Mouse (Mus musculus): ENCODE measurements around the gene Ddx19b.
"Not testable (repeated sequence)": the region's sequence is repeated elsewhere in the genome, so short reads cannot be mapped to it uniquely, and the experiment has no call there.

Gene Ddx19b

DNA sequence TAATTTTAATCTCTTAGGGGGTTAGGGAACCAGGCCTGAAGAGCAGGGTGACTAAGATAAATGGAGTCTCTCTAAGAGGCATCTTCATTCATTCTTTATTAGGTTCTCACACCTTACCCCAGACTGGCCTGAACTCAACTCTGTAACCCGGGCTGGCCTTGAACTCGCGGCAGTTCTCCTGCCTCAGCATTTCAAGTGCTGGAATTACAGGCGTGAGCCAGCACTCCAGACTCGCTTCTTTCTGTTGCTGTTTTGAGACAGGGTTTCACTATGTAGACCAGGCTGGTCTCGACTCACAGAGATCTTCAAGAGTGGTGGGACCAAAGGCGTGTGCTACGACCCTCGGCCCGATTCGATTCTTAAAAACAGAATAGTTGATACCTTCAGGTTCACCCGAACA is 2.7 kb upstream of the Ddx19b start:
- no peak for DNase-seq (ENCODE audit: low spot score in 2 of 2)

DNA sequence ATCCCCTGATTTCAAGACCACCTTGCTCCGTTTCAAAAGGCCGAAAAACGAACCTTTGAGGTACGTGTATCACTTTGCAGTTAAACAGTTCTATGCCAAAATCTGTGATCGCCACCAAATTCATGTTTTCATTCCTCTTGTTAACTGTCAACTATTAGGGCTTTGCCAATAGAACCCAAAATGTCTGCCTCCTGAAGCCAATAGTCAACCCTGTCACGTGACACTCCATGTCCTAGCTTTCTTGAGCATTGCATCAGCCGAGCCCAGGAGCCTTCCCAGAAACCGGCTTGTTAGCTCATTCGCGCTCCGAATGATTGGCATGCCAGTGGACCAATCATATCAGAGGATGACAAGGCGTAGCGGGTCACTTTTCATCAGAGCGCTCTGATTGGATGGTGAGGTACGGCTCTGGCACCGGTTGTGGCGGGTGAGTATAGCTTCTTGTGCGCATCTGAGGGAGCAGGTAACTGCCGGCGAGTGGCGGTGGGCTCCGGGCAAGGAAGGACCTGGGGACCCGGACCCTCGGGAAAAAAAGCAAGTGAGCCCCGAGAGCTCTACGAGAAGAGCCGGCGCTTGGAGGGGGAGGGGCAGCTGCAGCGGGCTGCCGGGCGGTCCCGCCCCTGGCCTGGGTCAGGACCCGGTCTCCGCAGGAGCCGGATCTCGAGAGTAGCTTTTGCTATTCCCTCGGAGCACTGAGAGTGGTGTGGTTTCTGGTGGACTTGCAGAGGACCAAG is 2.1 kb upstream of the Ddx19b start:
- peak; percentile 97 for DNase-seq (ENCODE audit: low spot score in 2 of 2)

DNA sequence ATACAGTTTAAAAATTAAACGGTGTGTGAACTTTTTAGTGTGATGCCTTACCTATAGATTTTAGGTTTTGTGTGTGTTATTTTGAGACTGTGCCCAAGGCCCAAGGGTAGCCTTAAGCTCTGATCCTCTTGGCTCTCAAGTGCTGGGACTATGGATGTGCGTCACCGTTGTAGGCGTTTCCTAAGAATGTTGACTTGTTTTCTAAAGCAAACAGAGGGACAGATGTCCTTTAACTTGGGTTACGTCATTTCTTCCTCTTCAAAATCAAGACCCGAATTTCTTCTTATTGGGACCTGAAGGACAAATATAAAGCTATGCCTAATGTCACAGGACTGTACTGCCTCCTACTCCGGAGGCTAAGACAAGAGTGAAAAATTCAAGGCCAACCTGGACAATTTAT is 1.4 kb upstream of the Ddx19b start, which contains the start of gene Aars:
Aars (plus strand) TSS at position 229 of the 400 bp plus-strand sequence.
- no peak for DNase-seq (ENCODE audit: low spot score in 2 of 2)

DNA sequence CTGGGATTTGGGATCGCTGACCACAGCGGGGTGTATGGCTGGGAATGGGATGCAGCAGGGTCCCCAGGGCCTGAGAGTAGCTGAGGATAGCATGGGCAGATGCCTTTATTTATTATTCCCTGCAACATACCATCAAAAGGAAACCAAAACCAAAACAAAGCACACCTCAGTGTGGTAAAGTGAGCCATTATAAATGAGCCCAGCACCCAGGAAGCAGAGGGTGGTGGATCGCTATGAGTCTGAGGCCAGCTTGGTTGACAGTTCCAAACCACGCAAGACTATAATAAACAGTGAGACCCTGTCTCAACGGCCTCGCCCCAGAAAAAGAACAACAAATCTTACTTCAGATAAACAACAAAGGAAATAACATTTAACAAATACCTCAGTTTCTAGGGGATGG is 1.5 kb downstream of the Ddx19b start:
- DNase-seq (ENCODE audit: low spot score in 2 of 2) = peak; percentile 17 to 34

DNA sequence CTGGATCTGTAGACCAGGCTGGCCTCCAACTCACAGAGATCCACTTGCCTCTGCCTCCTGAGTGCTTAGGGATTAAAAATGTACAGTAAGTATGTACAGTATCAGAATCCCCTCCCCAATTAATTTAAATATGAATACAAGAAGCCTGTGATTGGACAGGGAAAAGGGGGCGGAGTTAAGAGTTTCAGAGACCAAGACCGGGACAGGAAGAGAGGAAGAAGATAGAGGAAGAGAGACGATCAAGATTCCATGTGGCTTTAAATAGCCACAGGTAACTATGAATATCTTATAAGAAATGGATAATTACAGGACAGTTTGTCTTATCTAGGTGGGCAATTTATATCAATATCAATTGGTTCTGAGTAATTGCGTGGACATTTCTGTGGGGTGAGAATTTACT is 2.0 kb downstream of the Ddx19b start:
- no peak for DNase-seq (ENCODE audit: low spot score in 2 of 2)

DNA sequence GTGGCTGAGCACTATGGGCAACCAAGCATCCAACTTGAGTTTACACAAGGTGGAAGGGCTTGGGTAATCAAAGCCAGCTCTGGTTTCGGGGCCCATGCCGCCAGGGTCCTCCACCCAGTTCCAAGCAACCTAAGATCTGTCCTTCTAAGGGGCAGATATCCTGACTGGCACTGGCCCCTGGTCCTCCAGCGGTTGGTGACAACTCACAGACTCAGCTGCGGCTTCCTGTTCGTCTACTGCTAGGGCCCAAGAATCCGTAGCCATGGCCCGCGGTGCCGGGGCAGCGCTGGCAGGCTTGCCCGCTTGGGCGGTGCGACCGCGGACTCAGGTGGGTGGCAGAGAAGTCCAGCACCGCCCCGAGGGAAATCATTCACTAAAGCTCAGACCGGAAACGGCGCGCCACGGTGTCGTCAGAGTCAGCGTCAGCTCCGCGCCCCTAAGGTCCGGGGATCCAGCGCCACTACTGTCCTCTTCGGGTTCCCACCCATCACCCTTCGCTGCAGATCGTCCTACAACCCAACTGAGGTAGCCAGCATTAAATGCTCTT is 4.1 kb downstream of the Ddx19b start:
- peak; percentile 85 to 89 for DNase-seq (ENCODE audit: low spot score in 2 of 2)

DNA sequence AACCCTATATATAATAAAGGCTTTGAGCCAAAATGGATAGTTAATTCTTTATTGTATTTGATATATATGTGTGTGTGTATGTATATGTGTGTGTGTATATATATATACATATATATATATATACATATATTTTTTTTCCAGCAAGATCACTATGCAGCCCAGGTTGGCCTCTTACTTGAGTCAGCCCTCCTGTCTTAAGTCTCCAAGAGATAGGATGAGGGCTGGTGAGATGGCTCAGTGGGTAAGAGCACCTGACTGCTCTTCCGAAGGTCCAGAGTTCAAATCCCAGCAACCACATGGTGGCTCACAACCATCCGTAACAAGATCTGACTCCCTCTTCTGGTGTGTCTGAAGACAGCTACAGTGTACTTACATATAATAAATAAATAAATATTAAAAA is 4.9 kb downstream of the Ddx19b start:
- not testable (repeated sequence) for DNase-seq (ENCODE audit: low spot score in 2 of 2)

DNA sequence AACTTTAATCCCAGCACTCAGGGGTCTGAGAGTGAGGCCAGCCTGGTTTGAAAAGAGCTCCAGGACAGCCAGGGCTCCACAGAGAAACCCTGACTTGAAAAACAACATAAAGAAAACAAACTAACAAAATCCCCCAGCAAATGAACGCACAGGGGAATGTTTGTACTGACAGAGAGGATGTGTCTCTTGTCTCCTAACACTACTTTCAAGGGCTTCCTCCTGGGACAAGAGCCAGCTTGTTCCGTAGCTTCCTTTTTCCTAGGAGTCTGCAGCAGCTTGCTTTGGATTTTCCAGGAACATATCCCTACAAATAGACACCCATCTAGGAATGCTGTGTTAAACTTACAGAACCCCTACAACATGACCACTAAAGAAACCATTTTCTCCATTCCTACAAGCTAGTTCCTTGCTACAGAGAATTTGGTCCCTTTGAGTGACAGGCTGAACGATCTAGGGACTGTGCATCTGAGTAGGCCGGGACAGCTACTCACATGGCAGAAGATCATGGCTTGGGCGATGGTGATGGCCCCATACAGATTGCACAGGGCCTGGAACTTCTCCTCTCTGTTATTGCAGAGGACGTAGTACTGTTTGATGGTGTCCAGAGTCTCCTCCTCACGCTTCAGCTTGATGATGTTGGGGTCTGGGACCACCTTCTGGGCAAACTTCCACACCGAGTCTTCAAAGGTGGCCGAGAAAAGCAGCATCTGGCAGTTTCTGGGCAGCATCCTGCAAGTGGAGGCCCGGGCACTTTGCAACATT is 21.1 kb downstream of the Ddx19b start:
- DNase-seq (ENCODE audit: low spot score in 2 of 2) = not testable (repeated sequence)

DNA sequence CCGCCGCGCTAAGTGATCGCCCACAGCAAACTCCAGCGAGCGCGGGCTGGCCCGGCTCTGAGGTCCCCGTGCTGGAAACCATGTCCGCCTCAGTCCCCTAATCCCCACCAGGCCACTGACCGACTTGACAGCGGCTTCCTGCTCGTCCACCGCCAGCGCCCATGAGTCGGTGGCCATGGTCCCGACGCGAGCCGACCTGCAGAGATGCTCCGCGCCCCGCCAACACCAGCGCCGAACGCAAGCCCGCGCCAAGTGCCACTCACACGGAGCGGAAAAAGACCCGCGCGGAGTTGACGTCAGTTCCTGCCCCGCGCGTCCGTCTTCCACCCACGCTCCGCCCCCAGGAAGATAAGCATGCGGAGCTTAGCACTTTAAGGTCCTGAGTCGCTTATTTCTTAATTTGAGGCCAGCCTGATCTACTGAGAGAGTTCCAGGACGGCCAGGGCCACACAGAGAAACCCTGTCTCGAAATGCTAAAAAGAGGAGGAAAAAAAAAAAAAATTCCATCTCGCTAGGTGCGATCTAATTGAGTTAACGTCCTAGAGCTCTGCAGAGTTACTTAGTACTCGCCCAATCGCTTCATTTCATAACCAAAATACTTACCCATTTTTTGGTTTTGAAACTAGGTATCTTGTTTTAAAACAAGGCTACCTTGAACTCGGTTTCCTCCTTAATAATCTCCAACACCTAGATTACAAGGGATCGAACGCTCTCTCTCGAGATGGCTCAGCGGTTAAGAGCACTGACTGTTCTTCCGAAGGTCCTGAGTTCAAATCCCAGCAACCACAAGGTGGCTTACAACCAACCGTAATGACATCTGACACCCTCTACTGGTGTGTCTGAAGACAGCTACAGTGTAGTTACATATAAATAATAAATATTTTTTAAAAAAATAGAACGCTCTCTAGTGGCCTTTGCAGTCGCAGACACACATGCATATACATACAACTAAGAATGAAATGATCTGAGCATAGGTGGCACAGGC is 33.7 kb downstream of the Ddx19b start, which contains the start of gene Ddx19a:
Ddx19a (minus strand) TSS at position 254 of the 985 bp plus-strand sequence.
- DNase-seq (ENCODE audit: low spot score in 2 of 2) = peak; percentile 73 to 84

DNA sequence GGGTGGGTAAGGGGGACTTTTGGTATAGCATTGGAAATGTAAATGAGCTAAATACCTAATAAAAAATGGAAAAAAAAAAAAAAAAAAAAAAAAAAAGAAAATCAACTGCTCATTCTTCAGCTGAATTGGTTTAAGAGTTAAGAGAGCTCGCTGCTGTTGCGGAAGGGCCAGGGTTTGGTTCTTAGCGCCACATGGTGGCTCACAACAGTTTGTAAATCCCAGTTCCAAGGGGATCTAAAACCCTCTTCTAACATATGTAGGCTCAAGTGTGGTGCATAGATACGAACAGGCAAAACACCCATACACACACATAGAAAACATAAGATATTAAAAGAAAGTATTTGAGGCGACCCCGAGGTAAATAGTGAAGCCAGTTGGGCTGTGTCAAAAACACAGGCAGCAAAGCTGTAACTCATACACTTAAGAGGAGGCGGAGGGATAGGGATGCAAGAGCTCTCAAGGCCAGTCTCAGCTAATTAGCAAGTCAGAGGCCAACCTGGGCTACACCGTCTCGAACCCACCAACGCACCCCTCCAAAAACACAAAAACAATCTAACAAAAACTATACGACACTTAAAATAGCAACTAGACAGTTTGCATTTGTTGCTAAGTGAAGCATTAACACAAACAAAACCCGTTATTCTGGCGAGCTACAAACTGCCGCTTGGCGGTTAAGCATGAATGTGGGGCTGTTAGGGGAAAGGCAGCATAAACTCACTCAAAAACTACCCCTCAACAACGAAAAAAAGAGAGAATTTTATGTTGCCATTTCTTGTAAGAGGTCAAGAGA is 34.7 kb downstream of the Ddx19b start:
- DNase-seq (ENCODE audit: low spot score in 2 of 2) = no peak

DNA sequence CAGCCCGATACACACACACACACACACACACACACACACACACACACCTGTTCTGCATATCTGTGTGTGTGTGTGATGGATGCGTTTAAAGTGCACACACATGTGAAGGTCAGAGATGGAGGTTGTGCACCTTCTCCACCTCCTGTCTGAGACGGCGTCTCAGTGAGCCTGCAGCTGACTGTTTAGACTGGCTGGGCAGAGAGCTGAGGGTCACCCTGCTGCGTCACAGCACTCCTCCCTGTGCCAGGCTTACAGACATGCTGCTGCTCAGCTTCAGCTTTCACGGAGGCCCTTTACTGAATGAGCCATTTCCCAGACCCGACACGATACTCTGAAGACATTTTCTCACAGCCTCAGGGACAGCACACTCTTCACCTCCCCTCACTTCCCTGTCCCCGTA is 41.5 kb downstream of the Ddx19b start:
- no peak for DNase-seq (ENCODE audit: low spot score in 2 of 2)

DNA sequence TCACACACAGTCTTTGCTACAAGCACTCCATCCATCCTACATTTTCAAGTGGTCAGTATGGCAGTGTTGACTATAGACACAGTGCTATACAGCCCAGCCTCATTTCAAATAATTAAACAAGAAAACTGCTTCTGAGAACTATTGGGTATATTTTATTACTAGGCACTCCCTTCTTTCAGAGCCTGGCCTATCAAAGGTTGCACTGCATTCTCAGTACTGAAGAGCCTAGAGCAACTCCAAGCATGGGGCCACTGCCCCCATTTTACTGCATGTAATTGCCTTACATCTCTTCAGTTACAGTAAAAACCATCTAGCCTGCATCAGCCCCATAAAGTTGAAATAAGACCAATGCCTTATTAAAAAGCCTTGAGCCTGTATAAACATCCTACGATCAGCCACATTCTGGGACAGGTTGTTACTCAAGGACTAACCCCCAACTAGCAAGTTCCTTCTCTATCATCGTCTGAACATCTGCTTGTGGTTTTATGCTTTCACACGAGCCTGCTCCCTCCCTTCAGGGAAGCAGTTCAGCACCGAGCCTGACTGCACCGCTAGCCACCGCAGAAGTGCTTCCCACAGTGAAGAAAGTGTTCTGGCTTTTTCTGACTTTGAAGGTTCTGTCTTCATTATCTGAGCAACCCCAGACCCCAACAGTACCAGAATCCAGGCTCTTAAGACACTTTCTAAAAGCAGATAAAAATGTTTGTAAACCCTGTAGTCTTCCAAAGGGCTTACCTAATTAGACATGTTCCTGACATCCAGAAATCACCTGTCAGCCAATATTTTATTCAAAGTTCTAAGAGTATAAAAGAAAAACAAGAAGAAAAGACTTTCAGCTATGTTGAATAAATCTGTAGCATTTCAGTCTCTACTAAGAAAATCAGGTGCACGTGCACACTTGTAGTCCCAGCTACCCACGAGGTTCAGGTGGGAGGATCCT is 43.5 kb downstream of the Ddx19b start:
- DNase-seq (ENCODE audit: low spot score in 2 of 2) = peak in 1 of 2 experiments; percentile 8

DNA sequence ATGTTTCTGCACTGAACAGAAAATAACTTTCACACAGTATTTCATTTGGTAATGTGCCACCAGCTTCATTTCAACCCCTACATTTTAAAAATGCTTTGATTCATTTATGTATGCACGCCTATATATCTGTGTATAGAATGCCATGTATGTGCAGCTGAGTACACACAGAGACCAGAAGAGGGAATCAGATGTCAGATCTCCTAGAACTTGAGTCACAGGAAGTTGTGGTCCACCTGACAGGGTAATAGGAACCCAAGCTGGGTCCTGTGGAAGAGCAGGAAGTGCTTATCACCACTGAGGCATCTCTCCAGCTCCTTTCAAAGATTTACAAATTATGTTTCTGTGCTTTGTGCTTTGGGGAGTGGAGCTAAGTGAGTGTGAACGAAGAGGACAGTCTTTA is 50.2 kb downstream of the Ddx19b start:
- DNase-seq (ENCODE audit: low spot score in 2 of 2) = no peak

DNA sequence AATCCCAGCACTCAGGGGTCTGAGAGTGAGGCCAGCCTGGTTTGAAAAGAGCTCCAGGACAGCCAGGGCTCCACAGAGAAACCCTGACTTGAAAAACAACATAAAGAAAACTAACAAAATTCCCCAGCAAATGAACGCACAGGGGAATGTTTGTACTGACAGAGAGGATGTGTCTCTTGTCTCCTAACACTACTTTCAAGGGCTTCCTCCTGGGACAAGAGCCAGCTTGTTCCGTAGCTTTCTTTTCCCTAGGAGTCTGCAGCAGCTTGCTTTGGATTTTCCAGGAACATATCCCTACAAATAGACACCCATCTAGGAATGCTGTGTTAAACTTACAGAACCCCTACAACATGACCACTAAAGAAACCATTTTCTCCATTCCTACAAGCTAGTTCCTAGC is 53.6 kb downstream of the Ddx19b start:
- DNase-seq (ENCODE audit: low spot score in 2 of 2) = not testable (repeated sequence)

DNA sequence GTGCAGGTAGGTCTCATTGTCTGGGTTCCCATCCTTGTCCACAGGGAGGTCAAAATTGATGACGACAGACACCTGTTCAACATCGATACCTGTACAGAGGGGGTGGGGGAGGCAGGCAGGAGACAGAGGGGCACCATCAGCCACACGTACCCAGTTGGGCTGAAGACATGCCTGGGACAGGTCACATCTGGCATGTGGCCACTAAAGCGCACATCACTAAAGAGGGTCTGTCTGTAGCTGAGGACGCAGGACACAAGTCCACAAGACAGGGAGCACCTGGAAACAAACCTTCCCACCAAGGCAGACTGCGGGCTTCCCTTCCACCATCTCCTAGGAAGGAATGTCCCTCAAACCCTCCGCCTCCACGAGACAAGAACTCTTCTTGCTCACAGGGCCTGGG is 55.0 kb downstream of the Ddx19b start:
- not testable (repeated sequence) for DNase-seq (ENCODE audit: low spot score in 2 of 2)

DNA sequence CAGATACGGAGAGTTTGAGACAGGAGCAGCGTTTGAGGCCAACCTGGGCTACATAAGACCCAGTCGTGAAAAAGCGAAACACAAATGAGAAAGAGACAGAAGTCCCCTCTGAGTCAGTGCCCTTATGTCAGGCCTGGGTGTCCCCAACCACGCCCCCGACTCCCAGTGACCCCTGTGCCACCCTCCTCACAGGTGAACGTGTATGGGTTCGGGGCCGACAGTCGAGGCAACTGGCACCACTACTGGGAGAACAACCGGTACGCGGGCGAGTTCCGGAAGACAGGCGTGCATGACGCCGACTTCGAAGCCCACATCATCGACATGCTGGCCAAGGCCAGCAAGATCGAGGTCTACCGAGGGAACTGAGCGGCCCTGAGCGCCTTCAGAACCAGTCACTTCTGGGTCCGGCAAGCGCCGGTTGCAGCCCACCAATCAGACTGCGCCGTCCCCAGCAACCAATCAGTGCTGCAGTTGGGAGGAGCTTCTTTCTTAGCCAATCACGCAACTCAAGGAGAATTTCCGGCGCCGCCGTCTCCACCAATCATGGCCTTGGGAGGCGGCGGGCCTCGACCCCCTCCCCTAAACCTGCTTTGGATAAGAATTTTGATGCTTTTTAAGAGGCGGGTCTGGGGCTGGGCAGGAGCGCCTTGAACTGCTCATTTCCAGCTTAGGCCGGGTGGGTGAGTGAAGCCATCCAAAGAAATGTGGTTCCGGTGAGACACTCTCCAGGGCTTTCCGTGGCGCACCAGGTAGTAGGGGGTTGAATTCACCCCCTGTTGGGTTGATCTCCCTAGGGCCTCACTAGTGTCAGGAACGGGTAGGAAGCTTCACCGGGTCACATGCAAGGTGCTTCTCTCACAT is 61.4 kb downstream of the Ddx19b start:
- peak; percentile 81 to 86 for DNase-seq (ENCODE audit: low spot score in 2 of 2)

DNA sequence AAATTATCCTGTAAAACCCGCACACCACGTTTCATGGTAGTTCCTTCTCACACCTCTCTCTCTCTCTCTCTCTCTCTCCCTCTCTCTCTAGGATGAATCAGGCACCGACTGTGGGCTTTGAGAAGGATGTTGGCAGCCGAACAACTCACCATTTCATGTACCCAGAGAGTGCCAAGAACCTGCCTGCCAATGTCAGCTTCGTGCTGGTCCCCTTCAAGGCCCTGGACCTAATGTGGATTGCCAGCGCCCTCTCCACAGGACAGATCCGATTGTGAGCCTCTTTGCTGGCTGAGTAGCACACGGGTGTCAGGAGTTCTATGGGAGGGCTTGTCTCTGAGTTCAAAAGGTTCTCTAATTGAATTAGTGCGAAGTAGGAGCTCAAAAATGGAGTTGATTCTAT is 64.2 kb downstream of the Ddx19b start:
- DNase-seq (ENCODE audit: low spot score in 2 of 2) = no peak

DNA sequence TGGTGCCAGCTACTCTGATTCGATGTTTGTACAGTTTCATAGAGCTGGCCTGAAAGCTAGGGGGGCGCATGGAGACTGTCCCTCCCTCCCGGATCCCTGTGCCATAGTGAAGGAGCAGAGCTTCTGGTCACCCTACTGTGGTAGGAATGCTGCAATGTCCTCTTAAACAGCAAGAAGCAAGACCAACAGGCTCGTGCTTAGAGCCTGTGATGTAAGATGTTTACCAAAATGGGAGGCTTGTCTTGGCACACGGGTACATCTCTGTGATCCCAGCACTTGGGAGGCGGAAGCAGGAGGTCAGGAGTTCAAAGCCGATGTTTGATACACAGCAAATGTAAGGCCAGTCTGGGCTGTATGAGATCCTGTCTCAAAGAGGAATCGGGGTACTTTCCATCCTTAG is 65.0 kb downstream of the Ddx19b start:
- DNase-seq (ENCODE audit: low spot score in 2 of 2) = no peak

DNA sequence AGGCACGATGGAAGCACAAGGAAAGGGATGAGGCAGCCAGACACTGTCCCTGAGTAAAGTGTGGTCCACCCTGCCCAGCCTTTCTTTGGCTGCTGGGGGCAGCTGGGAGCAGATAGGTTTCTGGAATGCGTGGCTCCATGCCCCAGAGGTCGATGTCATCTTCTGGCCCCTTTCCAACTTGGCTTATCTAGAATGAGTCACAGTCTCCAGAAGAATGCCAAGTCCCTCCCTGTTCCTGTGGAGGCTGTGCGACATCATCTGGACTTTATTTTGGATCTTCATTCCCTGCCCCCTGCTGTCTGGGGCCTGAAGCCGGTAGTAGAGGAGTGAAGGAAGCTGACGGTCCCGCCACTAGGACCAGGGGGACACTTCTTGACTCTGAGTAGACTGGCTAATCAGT is 66.0 kb downstream of the Ddx19b start:
- no peak for DNase-seq (ENCODE audit: low spot score in 2 of 2)

All from natural killer cell, adult 2 months (primary cell).